Mouse (Mus musculus) gastrocnemius, postnatal 36 days (tissue): Measurements from ENCODE around the gene Cdiptos. TPM values are rescaled to one million over a fixed set of nuclear protein-coding genes. Genes with fewer than 3 reads are reported as not detected.

Source experiments
- DNase-seq, 2 experiments: peaks; one replicate each; pipeline ENCODE4 v3.0.0; 2022
- intact Hi-C: fragments of 180-260 bp; cut with DNase I; formaldehyde crosslinking; loops from one replicate; pipeline ENCODE4 v1.15.1; 2025
- total RNA-seq, 2 experiments: library from RNA; stranded (reverse); gene quantifications; 2 replicates each; pipeline ENCODE4 v1.2.3; 2021

The Cdiptos gene
- total RNA-seq, 2 experiments from 2014 or later, result 0.43 to 0.44 TPM

DNA sequence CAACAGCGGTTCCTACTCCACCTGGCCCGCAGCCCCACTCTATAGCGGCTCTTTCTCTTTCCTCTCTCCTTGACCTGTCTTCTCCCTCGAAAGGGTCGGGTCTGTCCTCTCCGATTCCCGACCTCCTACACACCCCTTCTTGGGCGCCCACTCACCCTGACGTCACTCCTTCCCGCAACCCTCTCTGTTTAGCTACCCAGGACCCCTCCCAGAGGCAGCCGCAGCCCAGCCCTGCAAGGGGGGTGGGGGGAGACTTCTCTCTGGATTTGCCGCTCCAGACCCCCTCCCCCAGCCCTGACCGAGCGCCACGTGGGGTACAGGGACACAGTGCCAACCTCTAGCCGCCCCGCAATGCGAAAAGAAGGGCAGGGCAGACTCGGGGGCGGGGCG lies 26.5 kb downstream of the Cdiptos start, which contains the start of gene Asphd1:
Gene Asphd1 (minus strand): TSS at position 180 of the 390 bp plus-strand sequence.
- DNase-seq, result no peak
- intact Hi-C loops, result loop anchor here (5.0 kb wide), 1 partner anchor 117 kb away; the partner anchor contains the start of gene 4930451I11Rik

- intact Hi-C loops, result loop anchor here (5.0 kb wide), 1 partner anchor 116 kb away; the partner anchor contains the start of gene 4930451I11Rik
- no peak for DNase-seq
These were observed 27.3 kb downstream of the Cdiptos start for GRCm38 (mm10) chr7:126948626-126949025.

GRCm38 (mm10) chr7:126946530-126946929 lies 29.4 kb downstream of the Cdiptos start:
- intact Hi-C loops, result loop anchor here (5.0 kb wide), 1 partner anchor 114 kb away; the partner anchor contains the start of gene 4930451I11Rik
- no peak for DNase-seq

DNA sequence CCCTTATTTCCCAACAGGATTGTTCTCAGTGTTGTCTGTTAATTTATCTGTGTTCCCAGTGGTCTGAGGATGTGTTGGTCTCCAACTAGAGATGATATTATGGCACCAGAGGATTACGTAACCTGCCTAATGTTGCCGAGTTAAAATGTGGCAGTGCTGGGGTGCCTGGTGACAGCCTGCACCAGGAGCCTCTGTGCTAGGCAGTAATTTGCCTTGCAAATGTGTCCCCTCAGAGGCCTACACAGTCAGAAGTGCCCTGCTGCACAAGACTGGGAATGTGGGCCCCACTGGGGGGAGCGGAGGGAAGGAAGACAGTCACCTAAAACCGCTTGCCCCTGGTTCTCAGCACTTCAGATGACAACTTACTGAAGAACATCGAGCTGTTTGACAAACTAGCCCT lies 34.1 kb downstream of the Cdiptos start:
- no peak for DNase-seq
- intact Hi-C loops, result no loop called here

DNA sequence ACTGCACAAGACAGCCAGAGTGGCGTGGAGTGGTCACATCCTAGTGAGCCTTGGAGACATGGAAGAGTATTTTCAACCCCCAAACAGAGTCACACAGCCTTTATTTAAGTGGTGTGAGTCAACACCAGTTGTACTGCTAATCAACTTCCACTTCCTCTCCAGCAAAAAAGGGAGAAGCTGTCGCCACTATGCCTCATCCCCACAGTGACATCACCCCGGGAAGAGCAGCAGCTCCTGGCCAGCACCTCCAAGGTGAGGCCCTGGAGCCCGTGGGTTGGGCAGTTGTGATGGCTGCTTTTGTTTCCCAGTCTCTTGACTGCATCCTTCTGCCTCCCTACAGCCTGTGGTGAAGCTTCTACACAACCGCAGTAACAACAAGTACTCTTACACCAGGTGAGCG lies 34.7 kb downstream of the Cdiptos start:
- intact Hi-C loops, result no loop called here
- no peak for DNase-seq

DNA sequence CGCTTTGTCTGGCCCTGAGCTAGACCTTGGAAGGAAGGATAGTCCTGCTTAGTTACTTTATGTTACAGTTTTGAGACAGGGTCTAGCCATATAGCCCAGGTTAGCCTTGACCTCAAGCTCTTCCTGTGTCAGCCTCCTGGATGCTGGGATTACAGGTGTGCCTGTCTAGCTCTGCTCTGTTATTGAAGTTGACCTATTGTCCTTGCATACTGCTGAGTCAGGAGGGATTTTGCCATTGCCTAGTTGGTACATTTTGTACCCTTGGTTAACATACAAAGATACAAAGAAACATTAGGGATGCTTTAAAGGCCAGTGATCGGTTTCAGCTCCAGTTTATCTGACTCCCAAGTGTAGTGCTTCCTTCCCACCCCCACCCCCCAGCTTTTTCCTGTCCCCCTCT lies 43.2 kb downstream of the Cdiptos start:
- intact Hi-C loops, result no loop called here

DNA sequence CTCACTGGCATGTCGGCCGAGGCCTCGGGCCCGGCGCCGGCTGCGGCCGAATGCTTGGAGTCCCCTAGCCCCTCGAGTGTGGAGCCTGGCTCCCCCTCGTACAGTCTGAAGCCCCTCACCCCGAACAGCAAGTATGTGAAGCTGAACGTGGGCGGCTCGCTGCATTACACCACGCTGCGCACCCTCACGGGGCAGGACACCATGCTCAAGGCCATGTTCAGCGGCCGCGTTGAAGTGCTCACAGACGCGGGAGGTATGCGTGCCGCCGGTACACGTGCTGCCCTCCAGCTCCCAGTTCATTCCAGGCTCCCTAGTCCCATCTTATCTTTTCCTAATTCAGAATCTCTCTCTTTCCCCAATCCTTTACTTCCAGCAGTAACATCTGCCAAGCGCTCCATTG lies 46.9 kb downstream of the Cdiptos start:
- intact Hi-C loops, result no loop called here
- DNase-seq, result peak in 1 of 2 experiments; percentile 21

More for the DNA sequence above, 43.2 kb downstream of the Cdiptos start:
- DNase-seq, result no peak

DNA sequence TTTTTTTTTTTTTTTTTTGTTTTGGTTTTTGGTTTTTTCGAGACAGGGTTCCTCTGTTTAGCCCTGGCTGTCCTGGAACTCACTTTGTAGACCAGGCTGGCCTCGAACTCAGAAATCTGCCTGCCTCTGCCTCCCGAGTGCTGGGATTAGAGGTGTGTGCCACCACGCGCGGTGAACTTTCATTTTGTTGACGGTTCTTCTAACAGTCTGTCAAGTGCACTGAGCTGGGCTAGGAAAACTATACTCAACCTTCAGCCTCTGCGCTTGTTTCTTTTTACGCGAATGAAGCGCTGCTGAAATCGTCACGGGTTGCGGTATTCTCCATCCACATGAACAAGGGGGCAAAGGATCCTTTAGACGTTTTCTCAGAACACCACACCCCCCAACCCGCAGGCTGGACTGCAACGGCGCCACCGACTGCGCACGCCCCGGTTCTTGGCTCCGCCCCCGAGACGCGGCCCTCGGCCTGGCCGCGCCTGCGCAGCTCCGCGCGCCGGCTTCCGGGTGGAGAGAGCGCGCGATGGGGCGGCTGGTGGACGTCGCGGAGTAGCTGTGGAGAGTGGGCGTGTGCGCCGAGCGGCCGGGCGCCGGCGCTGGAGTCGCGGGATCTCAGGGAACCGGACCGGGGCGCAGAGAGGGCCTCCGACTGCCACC lies 47.4 kb downstream of the Cdiptos start, which contains the start of gene Kctd13:
Gene Kctd13 (plus strand): TSS at position 496 of the 654 bp plus-strand sequence.
- DNase-seq, result peak; percentile 85 to 87
- intact Hi-C loops, result no loop called here

- intact Hi-C loops, result no loop called here
- DNase-seq, result no peak
These were observed 49.6 kb downstream of the Cdiptos start for GRCm38 (mm10) chr7:126926299-126926698.

- intact Hi-C loops, result no loop called here
- DNase-seq, result no peak
These were observed 51.9 kb downstream of the Cdiptos start for GRCm38 (mm10) chr7:126923999-126924398.

DNA sequence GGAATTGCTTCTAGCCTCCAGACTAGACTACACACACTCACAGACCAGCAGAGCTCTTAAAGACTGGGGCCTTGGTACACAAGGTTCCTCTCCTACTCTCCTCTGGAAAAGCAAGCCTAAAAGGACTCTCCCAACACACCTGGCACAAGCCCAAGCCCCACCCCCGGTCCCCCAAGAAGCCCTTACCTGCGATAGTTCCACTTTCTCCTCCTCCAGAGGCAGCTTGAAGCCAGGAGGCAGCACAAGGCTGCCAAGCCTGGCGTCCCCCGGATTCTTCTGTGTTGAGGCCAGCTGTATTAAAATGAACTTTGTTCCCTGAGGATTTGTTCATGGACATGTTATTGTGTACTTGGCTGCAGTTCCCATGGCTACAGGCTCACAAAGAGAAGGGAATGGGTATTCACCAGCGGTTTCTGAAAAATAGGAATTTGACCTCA lies 53.3 kb downstream of the Cdiptos start, which contains the start of gene Tmem219:
Gene Tmem219 (minus strand): TSS at position 294 of the 437 bp plus-strand sequence.
- intact Hi-C loops, result no loop called here
- peak; percentile 54 to 64 for DNase-seq

Other genes with a start within 250 kb of the Cdiptos start
- gene Mapk3, start 216.5 kb downstream of the Cdiptos start, total RNA-seq, result 10 to 100 TPM; 15.7 to 21.9 TPM
- 1 to 10 TPM in 1 of 2 experiments, under 1 TPM in 1; 0.99 to 1.8 TPM for gene Gdpd3, start 209.8 kb downstream of the Cdiptos start, total RNA-seq
- gene Ypel3, start 199.1 kb downstream of the Cdiptos start, total RNA-seq, result 10 to 100 TPM; 77.7 to 97.4 TPM
- gene Tbx6, start 194.6 kb downstream of the Cdiptos start, total RNA-seq, result under 1 TPM; 0.28 to 0.30 TPM
- 10 to 100 TPM; 21.6 to 22.4 TPM for gene Ppp4c, start 183.6 kb downstream of the Cdiptos start, total RNA-seq
- 10 to 100 TPM; 55.8 to 67.4 TPM for gene Fam57b, start 178.4 kb downstream of the Cdiptos start, total RNA-seq
- not detected for gene 4930451I11Rik, start 144.5 kb downstream of the Cdiptos start, total RNA-seq
- not detected for gene Doc2a, start 128.7 kb downstream of the Cdiptos start, total RNA-seq
- 1 to 10 TPM; 3.7 to 7.8 TPM for gene Hirip3, start 114.1 kb downstream of the Cdiptos start, total RNA-seq
- 10 to 100 TPM; 10.3 to 12.6 TPM for gene Ino80e, start 113.7 kb downstream of the Cdiptos start, total RNA-seq
- gene Taok2, start 91.4 kb downstream of the Cdiptos start, total RNA-seq, result 10 to 100 TPM; 18.3 to 21.7 TPM
- 1 to 10 TPM; 9.1 to 9.3 TPM for gene Tmem219, start 53.2 kb downstream of the Cdiptos start, total RNA-seq
- 1 to 10 TPM; 1.4 to 1.6 TPM for gene Kctd13, start 47.2 kb downstream of the Cdiptos start, total RNA-seq
- gene Asphd1, start 26.5 kb downstream of the Cdiptos start, total RNA-seq, result not detected
- gene Sez6l2, start 25.5 kb downstream of the Cdiptos start, total RNA-seq, result 1 to 10 TPM; 1.5 to 2.3 TPM
- 10 to 100 TPM; 28.0 to 37.2 TPM for gene Cdipt, start 184 bp downstream of the Cdiptos start, total RNA-seq
- gene Mvp, start 38.5 kb upstream of the Cdiptos start, total RNA-seq, result 10 to 100 TPM; 20.3 to 25.7 TPM
- not detected for gene Pagr1b, start 40.4 kb upstream of the Cdiptos start, total RNA-seq
- 10 to 100 TPM in 1 of 2 experiments, 1 to 10 TPM in 1; 6.1 to 11.4 TPM for gene Pagr1a, start 41.3 kb upstream of the Cdiptos start, total RNA-seq
- gene Gm42742, start 45.0 kb upstream of the Cdiptos start, total RNA-seq, result 10 to 100 TPM; 12.9 to 16.6 TPM
- under 1 TPM; 0.20 to 0.92 TPM for gene Prrt2, start 45.1 kb upstream of the Cdiptos start, total RNA-seq
- gene Maz, start 50.9 kb upstream of the Cdiptos start, total RNA-seq, result 10 to 100 TPM; 69.8 to 76.4 TPM
- 1 to 10 TPM in 1 of 2 experiments, under 1 TPM in 1; 0.79 to 1.4 TPM for gene Kif22, start 66.4 kb upstream of the Cdiptos start, total RNA-seq
- not detected for gene Zg16, start 111.2 kb upstream of the Cdiptos start, total RNA-seq
- gene AI467606, start 115.3 kb upstream of the Cdiptos start, total RNA-seq, result under 1 TPM; 0.41 to 0.69 TPM
- under 1 TPM; 0.15 to 0.76 TPM for gene Qprt, start 146.1 kb upstream of the Cdiptos start, total RNA-seq
- gene Spn, start 161.7 kb upstream of the Cdiptos start, total RNA-seq, result under 1 TPM; 0.07 to 0.26 TPM
- gene Cd2bp2, start 220.0 kb upstream of the Cdiptos start, total RNA-seq, result 10 to 100 TPM; 24.1 to 28.0 TPM
- gene Tbc1d10b, start 232.4 kb upstream of the Cdiptos start, total RNA-seq, result 10 to 100 TPM; 25.4 to 31.3 TPM
- over 10,000 TPM; 37,212 to 46,634 TPM for gene Mylpf, start 232.8 kb upstream of the Cdiptos start, total RNA-seq